Mouse (Mus musculus) urinary bladder, postnatal 25 days (tissue): Measurements from ENCODE around the gene Birc5.

Experiments
- DNase-seq: peaks from one replicate; pipeline ENCODE4 v3.0.0; 2022; ENCODE audit warnings: low spot score

Gene Birc5

GRCm38 (mm10) chr11:117855360-117855759, 6.3 kb downstream of the Birc5 start:
- DNase-seq: no peak

GRCm38 (mm10) chr11:117855975-117856374, 6.9 kb downstream of the Birc5 start:
- no peak for DNase-seq

GRCm38 (mm10) chr11:117857462-117857861, 8.4 kb downstream of the Birc5 start:
- DNase-seq: no peak

- no peak for DNase-seq
Measured at GRCm38 (mm10) chr11:117858392-117858791, 9.3 kb downstream of the Birc5 start.

- DNase-seq: no peak
Measured at GRCm38 (mm10) chr11:117860601-117861000, 11.6 kb downstream of the Birc5 start, which contains the start of gene Tmem235. Gene Tmem235, plus strand, starts transcription at chr11:117860752.

- no peak for DNase-seq
Measured at GRCm38 (mm10) chr11:117863174-117863856, 14.3 kb downstream of the Birc5 start.

GRCm38 (mm10) chr11:117864805-117865204, 15.8 kb downstream of the Birc5 start:
- DNase-seq: no peak

- no peak for DNase-seq
Measured at GRCm38 (mm10) chr11:117865988-117866387, 16.9 kb downstream of the Birc5 start.

- DNase-seq: peak; percentile 65
Measured at GRCm38 (mm10) chr11:117870688-117871365, 21.8 kb downstream of the Birc5 start.

- DNase-seq: no peak
Measured at GRCm38 (mm10) chr11:117871376-117871775, 22.3 kb downstream of the Birc5 start.

- DNase-seq: no peak
Measured at GRCm38 (mm10) chr11:117871911-117872584, 23.0 kb downstream of the Birc5 start.

- DNase-seq: peak; percentile 71
Measured at GRCm38 (mm10) chr11:117872861-117873608, 24.0 kb downstream of the Birc5 start, which contains the start of gene Tha1. Gene Tha1, minus strand, starts transcription at chr11:117873481.

- DNase-seq: no peak
Measured at GRCm38 (mm10) chr11:117874419-117874818, 25.4 kb downstream of the Birc5 start.

- no peak for DNase-seq
Measured at GRCm38 (mm10) chr11:117875681-117876080, 26.6 kb downstream of the Birc5 start.

- DNase-seq: no peak
Measured at GRCm38 (mm10) chr11:117877917-117878745, 29.1 kb downstream of the Birc5 start.

- no peak for DNase-seq
Measured at GRCm38 (mm10) chr11:117878892-117879291, 29.8 kb downstream of the Birc5 start.

- no peak for DNase-seq
Measured at GRCm38 (mm10) chr11:117879676-117880075, 30.6 kb downstream of the Birc5 start.

- DNase-seq: no peak
Measured at GRCm38 (mm10) chr11:117880336-117880976, 31.4 kb downstream of the Birc5 start.

- DNase-seq: no peak
Measured at GRCm38 (mm10) chr11:117880977-117881358, 31.9 kb downstream of the Birc5 start.

- DNase-seq: no peak
Measured at GRCm38 (mm10) chr11:117881787-117882186, 32.7 kb downstream of the Birc5 start.

GRCm38 (mm10) chr11:117882208-117882607, 33.2 kb downstream of the Birc5 start:
- DNase-seq: no peak
